Mouse (Mus musculus): Measurements from ENCODE around the gene Plscr3. TPM values are rescaled to one million over a fixed set of nuclear protein-coding genes. Genes with fewer than 3 reads are reported as not detected.

Gene Plscr3
- total and polyA plus RNA-seq, 3 experiments = 4.6 to 26.0 TPM; not detected in 1

GRCm38 (mm10) chr11:69901406-69901846 is 55.2 kb downstream of the Plscr3 start:
- Histone ChIP-seq H3K79me2 (ENCODE audit: control insufficient read depth, insufficient read depth, low read length, poor library complexity) (peaks cover 18% of the 10 kb centered on the region), H3K4me1 (ENCODE audit: control insufficient read depth in 1 of 2, insufficient read depth in 2 of 2, low read length in 2 of 2) (peaks cover 0 to 12% of the 10 kb centered on the region in 2 experiments; a peak in 2 of 4 replicates), H3K9ac (ENCODE audit: control insufficient read depth, low read depth, low read length, poor library complexity, severe bottlenecking) (peak overlapping the region; percentile 81), H3K27ac (ENCODE audit: control insufficient read depth, low read depth, low read length) (peak overlapping the region; percentile 95), H3K36me3 (ENCODE audit: control insufficient read depth in 1 of 2, insufficient read depth in 2 of 2, low read length in 2 of 2) (peaks cover 3 to 5% of the 10 kb centered on the region in 2 experiments; a peak in 2 of 4 replicates), H3K27me3 (ENCODE audit: control insufficient read depth in 1 of 2, insufficient read depth in 2 of 2, low read length in 2 of 2) (no peaks in the 10 kb centered on the region), H3K4me3 (ENCODE audit: control insufficient read depth in 1 of 2, insufficient read depth in 1 of 2, low read depth in 2 of 2, low read length in 2 of 2) (peak overlapping the region; percentile 58 to 77), H3K9me3 (replicated peaks; ENCODE audit: insufficient read depth, low read length) (no peaks in the 10 kb centered on the region)
- peak; percentile 100 for DNase-seq (ENCODE audit: low read depth, low spot score)
- no peak for TF ChIP-seq ZC3H11A (IDR thresholded peaks at IDR 0.05; ENCODE audit: low read depth, low read length)
- peak; percentile 85 for TF ChIP-seq E2F4 (IDR thresholded peaks at IDR 0.05; ENCODE audit: borderline replicate concordance, low read depth, low read length)
- peak; percentile 54; the same call in 1 of the 2 replicates for TF ChIP-seq NRF1 (IDR thresholded peaks at IDR 0.05; ENCODE audit: insufficient read depth, low read depth, low read length, poor library complexity, severe bottlenecking)
- peak; percentile 61; the same call in 1 of the 2 replicates for TF ChIP-seq NELFE (IDR thresholded peaks at IDR 0.05; ENCODE audit: low read depth, low read length)
- TF ChIP-seq HCFC1 (IDR thresholded peaks at IDR 0.05; ENCODE audit: low read depth, low read length) = peak; percentile 95
- peak; percentile 12; the same call in 1 of the 2 replicates for TF ChIP-seq ZMIZ1 (IDR thresholded peaks at IDR 0.05; ENCODE audit: low read depth, low read length)
- peak; percentile 91 for TF ChIP-seq SIN3A (IDR thresholded peaks at IDR 0.05; ENCODE audit: low read length)
- TF ChIP-seq RCOR1 (IDR thresholded peaks at IDR 0.05; ENCODE audit: low read depth, low read length) = no peak
- TF ChIP-seq MAFK (IDR thresholded peaks at IDR 0.05; ENCODE audit: borderline replicate concordance, low read depth, low read length) = no peak
- TF ChIP-seq RAD21 (IDR thresholded peaks at IDR 0.05; ENCODE audit: low read depth, low read length) = no peak
- TF ChIP-seq ZKSCAN1 (IDR thresholded peaks at IDR 0.05; ENCODE audit: low read depth, low read length) = no peak
- TF ChIP-seq SMC3 (IDR thresholded peaks at IDR 0.05; ENCODE audit: low read depth, low read length) = no peak
- TF ChIP-seq UBTF (IDR thresholded peaks at IDR 0.05; ENCODE audit: borderline replicate concordance, insufficient read depth, low read depth, low read length) = peak; percentile 79; the same call in 1 of the 2 replicates
- peak in 1 of 2 experiments; percentile 17; a peak in 2 of 4 replicates for TF ChIP-seq POLR2A (IDR thresholded peaks at IDR 0.05; ENCODE audit: control insufficient read depth in 1 of 2, insufficient read depth in 1 of 2, low read depth in 1 of 2, low read length in 2 of 2, poor library complexity in 1 of 2)
- TF ChIP-seq ELF1 (IDR thresholded peaks at IDR 0.05; ENCODE audit: low read depth, low read length) = peak; percentile 93
- peak; percentile 60 for TF ChIP-seq TCF12 (IDR thresholded peaks at IDR 0.05; ENCODE audit: low read depth, low read length)
- TF ChIP-seq MAX (IDR thresholded peaks at IDR 0.05; ENCODE audit: low read length) = peak; percentile 88
- no peak for TF ChIP-seq CTCF (IDR thresholded peaks at IDR 0.05 in 2 of 3, conservative IDR thresholded peaks at IDR 0.05 in 1 of 3; ENCODE audit: control insufficient read depth in 1 of 3, insufficient read depth in 1 of 3, low read depth in 2 of 3, low read length in 3 of 3, poor library complexity in 1 of 3, severe bottlenecking in 1 of 3)
- no peak; the same call in 1 of the 2 replicates for TF ChIP-seq ETS1 (IDR thresholded peaks at IDR 0.05; ENCODE audit: low read depth, low read length)
- no peak for TF ChIP-seq EP300 (IDR thresholded peaks at IDR 0.05; ENCODE audit: low read depth in 1 of 2, low read length in 2 of 2)
- TF ChIP-seq MEF2A (IDR thresholded peaks at IDR 0.05; ENCODE audit: extremely low read depth, insufficient replicate concordance, low read depth, low read length, poor library complexity, severe bottlenecking) = peak; percentile 13; the same call in 1 of the 2 replicates
- no peak for TF ChIP-seq TAL1 (IDR thresholded peaks at IDR 0.05; ENCODE audit: low read length)
- no peak for TF ChIP-seq ZNF384 (IDR thresholded peaks at IDR 0.05; ENCODE audit: low read depth, low read length)
- 0 out of 2 replicates have a peak, but pooled peaks have one; percentile 16 for TF ChIP-seq CHD2 (IDR thresholded peaks at IDR 0.05; ENCODE audit: low read length)
- no peak for TF ChIP-seq MYB (IDR thresholded peaks at IDR 0.05; ENCODE audit: low read depth, low read length)
- no peak; the same call in 1 of the 2 replicates for TF ChIP-seq JUND (IDR thresholded peaks at IDR 0.05; ENCODE audit: low read depth, low read length)
- peak; percentile 98 for TF ChIP-seq MAZ (IDR thresholded peaks at IDR 0.05; ENCODE audit: low read depth, low read length)
- peak; percentile 89 for TF ChIP-seq MXI1 (IDR thresholded peaks at IDR 0.05; ENCODE audit: low read depth, low read length)
- TF ChIP-seq TBP (IDR thresholded peaks at IDR 0.05; ENCODE audit: low read depth, low read length) = peak; percentile 66; the same call in 1 of the 2 replicates
- no peak for TF ChIP-seq USF2 (IDR thresholded peaks at IDR 0.05; ENCODE audit: borderline replicate concordance in 1 of 2, insufficient read depth in 1 of 2, low read depth in 1 of 2, low read length in 2 of 2)
- no peak for TF ChIP-seq BHLHE40 (IDR thresholded peaks at IDR 0.05; ENCODE audit: borderline replicate concordance, low read depth, low read length)
- TF ChIP-seq MYC (IDR thresholded peaks at IDR 0.05; ENCODE audit: low read depth, low read length) = peak; percentile 74; the same call in 1 of the 2 replicates
- TF ChIP-seq USF1 (IDR thresholded peaks at IDR 0.05; ENCODE audit: low read depth, low read length) = 0 out of 2 replicates have a peak, but pooled peaks have one; percentile 43
- no peak for TF ChIP-seq POLR2AphosphoS5 (IDR thresholded peaks at IDR 0.05; ENCODE audit: borderline replicate concordance, low read depth, low read length)
- TF ChIP-seq CHD1 (IDR thresholded peaks at IDR 0.05; ENCODE audit: low read depth, low read length) = peak; percentile 84; the same call in 1 of the 2 replicates
- TF ChIP-seq POLR2AphosphoS2 (IDR thresholded peaks at IDR 0.05; ENCODE audit: low read length) = peak; percentile 89; the same call in 1 of the 2 replicates

Data from MEL (cell line).